Mouse (Mus musculus) kidney, adult 2 months (tissue): ENCODE results near the gene Zfp599. TPM values are rescaled to one million over a fixed set of nuclear protein-coding genes. Genes with fewer than 3 reads are reported as not detected.

Source experiments
- DNase-seq: peaks from one replicate; pipeline ENCODE4 v3.0.0; 2021
- H3K27ac ChIP-seq: fragments of 200-500 bp; 2 replicates; pipeline ENCODE4 v1.5.1; 2012; ENCODE audit warnings: low read depth, low read length, control low read depth, inconsistent platforms; ENCODE audit not compliant: insufficient read depth
- H3K27me3 ChIP-seq: fragments of 200-500 bp; replicated peaks from 2 replicates; pipeline ENCODE4 v1.6.1; 2012; ENCODE audit warnings: mild to moderate bottlenecking, moderate library complexity, low read length, inconsistent platforms; ENCODE audit not compliant: control insufficient read depth, insufficient read depth
- H3K36me3 ChIP-seq: fragments of 200-500 bp; 2 replicates; pipeline ENCODE4 v1.6.1; 2012; ENCODE audit warnings: mild to moderate bottlenecking, moderate library complexity, low read length, inconsistent platforms; ENCODE audit not compliant: control insufficient read depth, insufficient read depth
- H3K4me1 ChIP-seq: fragments of 200-500 bp; 2 replicates; pipeline ENCODE4 v1.6.1; 2011; ENCODE audit warnings: low read length; ENCODE audit not compliant: control insufficient read depth, insufficient read depth
- H3K4me3 ChIP-seq: fragments of 200-500 bp; 2 replicates; pipeline ENCODE4 v1.5.1; 2011; ENCODE audit warnings: mild to moderate bottlenecking, low read depth, low read length, control low read depth; ENCODE audit not compliant: insufficient read depth
- CTCF ChIP-seq: fragments of 200-500 bp; conservative IDR thresholded peaks from 2 replicates; pipeline ENCODE4 v1.5.1; 2011; ENCODE audit warnings: low read depth, mild to moderate bottlenecking, control low read depth, low read length, moderate library complexity, mixed read lengths; ENCODE audit not compliant: insufficient read depth, insufficient read length
- POLR2A ChIP-seq: fragments of 200-500 bp; IDR thresholded peaks from one replicate; pipeline ENCODE4 v1.6.1; 2011; ENCODE audit warnings: low read depth, low read length, control low read depth
- WGBS: fragments of 180-500 bp; shearing (Covaris S2); methylation state at CpG from one replicate; pipeline ENCODE4 v1.1.7; 2018; 5-methylcytosine and 5-hydroxymethylcytosine counted together
- polyA plus RNA-seq: library from polyadenylated mRNA; depleted of rRNA; stranded (reverse); fragments of >200 nt; gene quantifications from 2 replicates; pipeline ENCODE4 v1.2.3, GENCODE M21; 2012; rRNA removed

Zfp599 gene
- polyA plus RNA-seq, 1 experiment: 0.09 TPM

DNA sequence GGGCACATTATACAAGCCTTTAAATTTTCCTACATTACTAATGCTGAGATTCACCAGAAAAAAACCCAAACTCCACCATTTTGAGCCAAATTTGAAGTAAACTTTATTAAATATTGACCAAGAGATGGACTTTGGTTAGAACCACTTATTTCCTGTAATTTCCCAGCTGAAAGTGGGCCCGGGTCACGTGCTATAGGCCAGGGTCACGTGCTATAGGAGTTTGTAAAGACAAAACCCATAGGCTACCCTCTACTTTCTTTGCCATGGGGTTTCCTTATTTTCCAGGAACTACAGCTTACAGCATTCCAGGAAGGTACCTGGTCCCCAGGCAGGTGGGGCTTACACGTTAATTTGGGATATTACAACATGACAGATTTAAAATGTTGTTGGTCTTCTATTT is 35.6 kb downstream of the Zfp599 start:
- peak; percentile 66 for DNase-seq
- H3K27me3 ChIP-seq: no peaks in the 10 kb centered on the region
- H3K4me3 ChIP-seq: no peak overlapping the region
- H3K4me1 ChIP-seq: peaks cover 5% of the 10 kb centered on the region
- TF ChIP-seq CTCF: no peak
- no peak for TF ChIP-seq POLR2A
- no peak overlapping the region for H3K27ac ChIP-seq
- WGBS: 76% methylated on average over 4 of the region's 4 CpGs
- H3K36me3 ChIP-seq: no peaks in the 10 kb centered on the region

DNA sequence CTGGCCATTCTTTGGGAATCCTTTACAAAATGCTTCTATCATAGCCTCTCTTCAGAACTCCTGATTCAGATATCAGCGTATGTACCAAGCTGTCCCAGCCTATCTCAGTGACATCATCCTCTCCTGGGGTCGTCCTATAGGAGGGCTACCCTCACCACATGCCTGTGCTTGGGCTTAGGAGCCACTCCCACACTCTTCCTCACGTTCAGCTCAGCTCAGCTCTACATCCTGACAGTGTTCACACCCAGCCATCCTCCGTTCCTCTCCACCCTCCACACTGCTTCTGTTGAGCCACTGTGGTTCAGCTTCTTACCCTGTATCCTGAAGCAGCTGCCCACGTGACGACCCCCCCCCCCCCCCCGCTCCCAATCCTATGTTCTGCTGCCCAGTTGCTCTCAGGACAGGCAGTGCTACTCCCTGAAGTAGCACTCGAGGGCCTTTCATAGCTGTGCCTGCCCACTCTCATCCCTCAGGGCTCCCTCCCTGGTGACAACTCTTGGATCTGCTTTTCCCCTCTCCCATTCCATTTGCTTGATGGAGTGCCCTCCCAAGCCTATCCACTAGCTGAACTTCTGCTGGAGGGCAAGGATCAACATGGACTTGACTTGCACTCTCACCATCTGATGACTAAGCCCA is 41.7 kb downstream of the Zfp599 start:
- Histone ChIP-seq H3K27me3 (no peaks in the 10 kb centered on the region), H3K4me3 (no peak overlapping the region), H3K27ac (no peak overlapping the region), H3K36me3 (no peaks in the 10 kb centered on the region), H3K4me1 (peaks cover 5% of the 10 kb centered on the region)
- 49% methylated on average over 8 of the region's 8 CpGs for WGBS
- DNase-seq: no peak
- TF ChIP-seq POLR2A (no peak), CTCF (no peak)

DNA sequence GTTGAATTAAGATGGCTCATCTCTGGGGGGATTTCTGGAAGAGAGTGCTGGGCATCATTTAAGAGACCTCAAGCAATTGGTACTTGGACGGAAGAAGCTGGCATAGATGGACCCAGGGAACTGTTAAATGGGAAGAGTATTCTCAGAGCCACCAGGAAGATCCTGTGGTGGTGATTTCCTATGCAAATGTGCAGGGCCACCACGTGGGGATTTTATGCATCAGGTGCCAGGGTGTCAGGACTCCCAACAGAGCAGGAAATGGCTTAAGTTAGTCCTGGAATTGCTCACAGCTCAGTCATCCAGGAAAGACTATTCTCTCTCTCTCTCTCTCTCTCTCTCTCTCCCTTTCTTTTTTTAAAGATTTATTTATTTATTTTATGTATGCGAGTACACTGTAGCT is 43.0 kb downstream of the Zfp599 start:
- peaks cover 2% of the 10 kb centered on the region; the same call in 1 of the 2 replicates for H3K4me1 ChIP-seq
- H3K36me3 ChIP-seq: no peaks in the 10 kb centered on the region
- DNase-seq: no peak
- 50% methylated on average over 3 of the region's 3 CpGs for WGBS
- H3K27ac ChIP-seq: no peak overlapping the region
- TF ChIP-seq CTCF: no peak
- TF ChIP-seq POLR2A: no peak
- H3K27me3 ChIP-seq: no peaks in the 10 kb centered on the region
- no peak overlapping the region for H3K4me3 ChIP-seq

DNA sequence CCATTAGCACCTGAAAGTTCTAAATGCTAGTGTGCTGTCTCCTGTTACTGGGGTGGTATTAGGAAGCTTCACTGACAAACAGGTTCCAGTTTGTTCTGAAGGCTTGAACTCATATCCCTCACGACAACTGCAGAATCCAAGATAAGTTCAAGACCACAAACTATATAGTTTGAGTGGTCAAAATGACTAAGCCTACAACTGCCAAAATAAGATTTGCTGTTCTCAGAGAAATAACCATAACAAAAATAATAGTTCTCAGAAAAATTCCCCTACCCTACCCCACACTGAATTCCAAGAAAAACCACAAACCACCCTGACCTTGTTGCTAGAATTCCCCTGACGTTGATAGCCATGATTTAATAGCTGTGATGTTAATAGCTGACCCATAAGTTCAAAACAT is 45.1 kb downstream of the Zfp599 start:
- 56% methylated on average over 2 of the region's 2 CpGs for whole genome bisulfite sequencing

DNA sequence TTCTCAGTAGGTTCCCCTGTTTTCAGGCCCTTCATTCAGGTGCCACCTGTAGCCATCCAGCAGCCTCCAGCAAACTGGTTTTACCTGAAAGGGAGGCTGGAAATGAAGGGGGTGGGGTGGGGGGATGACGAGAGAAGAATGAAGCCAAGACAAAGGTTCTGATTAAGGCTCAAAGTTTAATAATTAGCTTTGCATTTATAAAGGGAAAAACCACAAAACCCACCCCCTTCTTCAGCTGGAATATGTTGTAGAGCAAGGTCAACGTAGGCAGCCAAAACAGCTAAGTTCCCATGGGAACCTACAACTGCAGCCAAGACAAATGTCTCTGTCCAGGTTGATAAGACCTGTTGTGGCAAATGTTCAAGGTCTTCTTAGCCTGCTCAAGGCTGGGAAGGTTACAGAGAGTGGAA is 45.9 kb downstream of the Zfp599 start:
- H3K27me3 ChIP-seq: no peaks in the 10 kb centered on the region
- TF ChIP-seq POLR2A (no peak), CTCF (no peak)
- 40% methylated on average over 2 of the region's 2 CpGs for WGBS
- H3K36me3 ChIP-seq: no peaks in the 10 kb centered on the region; the same call in 1 of the 2 replicates
- peaks cover 2% of the 10 kb centered on the region; the same call in 1 of the 2 replicates for H3K4me1 ChIP-seq
- peak overlapping the region; percentile 59; the same call in 1 of the 2 replicates for H3K27ac ChIP-seq
- H3K4me3 ChIP-seq: no peak overlapping the region
- DNase-seq: no peak

More for the DNA sequence above, 45.1 kb downstream of the Zfp599 start:
- TF ChIP-seq CTCF (no peak), POLR2A (no peak)
- H3K27ac ChIP-seq: no peak overlapping the region
- peaks cover 2% of the 10 kb centered on the region; the same call in 1 of the 2 replicates for H3K4me1 ChIP-seq
- H3K36me3 ChIP-seq: no peaks in the 10 kb centered on the region
- DNase-seq: no peak
- H3K27me3 ChIP-seq: no peaks in the 10 kb centered on the region
- no peak overlapping the region for H3K4me3 ChIP-seq

Other genes with a start within 250 kb of the Zfp599 start
- 0.62 and 0.64 TPM in 2 replicates for gene Elavl3, start 207.9 kb downstream of the Zfp599 start, polyA plus RNA-seq
- gene Gm49318, start 188.6 kb downstream of the Zfp599 start, polyA plus RNA-seq: not detected in 2 replicates
- 13.6 and 15.8 TPM in 2 replicates for gene Zfp653, start 188.5 kb downstream of the Zfp599 start, polyA plus RNA-seq
- gene Ecsit, start 174.5 kb downstream of the Zfp599 start, polyA plus RNA-seq: 130 and 143 TPM in 2 replicates
- 2.8 and 12.0 TPM in 2 replicates for gene Cnn1, start 160.7 kb downstream of the Zfp599 start, polyA plus RNA-seq
- gene Elof1, start 142.7 kb downstream of the Zfp599 start, polyA plus RNA-seq: 163 and 174 TPM in 2 replicates
- gene Acp5, start 124.2 kb downstream of the Zfp599 start, polyA plus RNA-seq: 166 and 178 TPM in 2 replicates
- gene Pigyl, start 103.0 kb downstream of the Zfp599 start, polyA plus RNA-seq: 71.4 and 76.5 TPM in 2 replicates
- gene Zfp872, start 71.8 kb downstream of the Zfp599 start, polyA plus RNA-seq: not detected in 2 replicates
- gene Zfp809, start 34.2 kb downstream of the Zfp599 start, polyA plus RNA-seq: 13.6 and 17.7 TPM in 2 replicates
- gene Zfp810, start 47.8 kb upstream of the Zfp599 start, polyA plus RNA-seq: 12.7 and 13.3 TPM in 2 replicates
- gene Anln, start 129.3 kb upstream of the Zfp599 start, polyA plus RNA-seq: 0.33 and 0.44 TPM in 2 replicates
- 1.0 and 1.1 TPM in 2 replicates for gene 9530077C05Rik, start 151.6 kb upstream of the Zfp599 start, polyA plus RNA-seq
- not detected in 2 replicates for gene Gm17545, start 194.4 kb upstream of the Zfp599 start, polyA plus RNA-seq
- 56.9 and 61.8 TPM in 2 replicates for gene Rp9, start 209.8 kb upstream of the Zfp599 start, polyA plus RNA-seq
- 12.7 and 14.1 TPM in 2 replicates for gene Bbs9, start 215.8 kb upstream of the Zfp599 start, polyA plus RNA-seq